Mouse (Mus musculus) lung, embryonic 16.5 days (tissue): ENCODE data around the gene Metap1d. TPM values are rescaled to one million over a fixed set of nuclear protein-coding genes. Genes with fewer than 3 reads are reported as not detected.

Experiments
- ATAC-seq: fragments of 200-750 bp; cut with Nextera tagmentation; 2 replicates; pipeline ENCODE4 v1.8.0; 2017; ENCODE audit warnings: low read depth, mild to moderate bottlenecking, moderate library complexity
- H3K27ac ChIP-seq: fragments of 300-500 bp; sonication (generic); 2 replicates; pipeline ENCODE4 v1.5.1; 2014; ENCODE audit warnings: mild to moderate bottlenecking, control low read depth, low read length
- H3K27me3 ChIP-seq: fragments of 300-500 bp; sonication (generic); 2 replicates; pipeline ENCODE4 v1.6.1; 2014; ENCODE audit warnings: low read depth, low read length, mixed read lengths; ENCODE audit not compliant: control insufficient read depth, insufficient read depth
- H3K36me3 ChIP-seq: fragments of 300-500 bp; sonication (generic); 2 replicates; pipeline ENCODE4 v1.6.1; 2014; ENCODE audit warnings: low read length; ENCODE audit not compliant: control insufficient read depth, insufficient read depth
- H3K4me1 ChIP-seq: fragments of 300-500 bp; sonication (generic); replicated peaks from 2 replicates; pipeline ENCODE4 v1.6.1; 2014; ENCODE audit warnings: low read length, mixed read lengths; ENCODE audit not compliant: control insufficient read depth, insufficient read depth
- H3K4me2 ChIP-seq: fragments of 300-500 bp; sonication (generic); 2 replicates; pipeline ENCODE4 v1.6.1; 2014; ENCODE audit warnings: low read depth, low read length, control low read depth
- H3K4me3 ChIP-seq: fragments of 300-500 bp; sonication (generic); 2 replicates; pipeline ENCODE4 v1.5.1; 2014; ENCODE audit warnings: mild to moderate bottlenecking, low read length, control low read depth
- H3K9ac ChIP-seq: fragments of 300-500 bp; sonication (generic); 2 replicates; pipeline ENCODE4 v1.6.1; 2014; ENCODE audit warnings: low read length, control low read depth
- H3K9me3 ChIP-seq: fragments of 300-500 bp; sonication (generic); 2 replicates; pipeline ENCODE4 v1.6.1; 2016; ENCODE audit warnings: low read length; ENCODE audit not compliant: control insufficient read depth
- WGBS: fragments of 180-500 bp; shearing (Covaris S2); extraction: QIAGEN DNeasy Blood & Tissue Kit; methylation state at CpG from one replicate; pipeline ENCODE4 v1.1.7; 2014; 5-methylcytosine and 5-hydroxymethylcytosine counted together
- polyA plus RNA-seq: library from polyadenylated mRNA; unstranded; fragments of >200 nt; fragmentation: Nextera tagmentation; extraction: Ambion mirVana; gene quantifications from 2 replicates; pipeline ENCODE4 v1.2.1, GENCODE M21; 2015

The Metap1d gene
- polyA plus RNA-seq, 1 experiment from 2014 or later = 36.2 TPM

DNA sequence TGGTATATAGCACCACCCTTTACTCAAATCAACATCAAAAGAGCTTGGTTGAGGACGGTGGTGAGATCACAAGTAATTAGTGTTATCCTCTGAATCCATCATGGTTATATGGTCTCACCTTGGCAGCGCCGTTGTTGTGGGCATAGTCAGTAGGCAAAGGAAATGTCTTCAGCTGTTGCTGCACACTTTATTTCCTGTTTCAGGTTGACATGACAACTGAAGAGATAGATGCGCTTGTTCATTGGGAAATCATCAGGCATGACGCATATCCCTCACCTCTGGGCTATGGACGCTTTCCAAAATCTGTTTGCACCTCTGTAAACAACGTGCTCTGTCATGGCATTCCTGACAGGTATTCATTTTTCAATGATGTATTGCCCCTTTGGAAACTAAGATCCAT lies 58.1 kb downstream of the Metap1d start:
- Histone ChIP-seq H3K4me3 (no peak overlapping the region), H3K36me3 (no peaks in the 10 kb centered on the region), H3K4me2 (no peak overlapping the region), H3K4me1 (no peaks in the 10 kb centered on the region), H3K9ac (no peak overlapping the region), H3K27ac (no peak overlapping the region), H3K9me3 (no peaks in the 10 kb centered on the region), H3K27me3 (no peaks in the 10 kb centered on the region)
- ATAC-seq = no peak
- WGBS = 79% methylated on average over 7 of the region's 7 CpGs

DNA sequence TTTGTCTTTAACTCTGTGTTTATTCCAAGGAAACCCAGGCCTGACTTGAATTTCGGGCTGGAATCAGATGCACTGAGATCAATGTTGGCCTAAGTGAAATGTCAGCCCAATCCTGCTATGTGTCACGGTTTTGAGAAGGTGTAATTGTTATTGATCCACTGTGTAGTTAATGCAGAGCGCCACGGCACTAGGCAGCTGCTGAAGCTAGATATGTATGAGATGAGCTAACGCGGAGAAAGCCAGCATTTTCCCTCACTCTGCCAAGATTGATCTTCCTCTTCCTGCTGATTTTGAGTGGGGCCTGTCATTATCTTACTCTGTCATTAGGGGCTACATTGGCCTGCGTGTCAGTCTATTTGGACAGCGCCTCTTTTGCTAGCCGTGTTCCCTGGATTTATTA lies 59.2 kb downstream of the Metap1d start:
- Histone ChIP-seq H3K4me2 (no peak overlapping the region), H3K9me3 (no peaks in the 10 kb centered on the region), H3K4me3 (no peak overlapping the region), H3K27ac (no peak overlapping the region), H3K36me3 (no peaks in the 10 kb centered on the region), H3K4me1 (no peaks in the 10 kb centered on the region), H3K9ac (no peak overlapping the region), H3K27me3 (no peaks in the 10 kb centered on the region)
- WGBS = 75% methylated on average over 9 of the region's 9 CpGs
- ATAC-seq = no peak

DNA sequence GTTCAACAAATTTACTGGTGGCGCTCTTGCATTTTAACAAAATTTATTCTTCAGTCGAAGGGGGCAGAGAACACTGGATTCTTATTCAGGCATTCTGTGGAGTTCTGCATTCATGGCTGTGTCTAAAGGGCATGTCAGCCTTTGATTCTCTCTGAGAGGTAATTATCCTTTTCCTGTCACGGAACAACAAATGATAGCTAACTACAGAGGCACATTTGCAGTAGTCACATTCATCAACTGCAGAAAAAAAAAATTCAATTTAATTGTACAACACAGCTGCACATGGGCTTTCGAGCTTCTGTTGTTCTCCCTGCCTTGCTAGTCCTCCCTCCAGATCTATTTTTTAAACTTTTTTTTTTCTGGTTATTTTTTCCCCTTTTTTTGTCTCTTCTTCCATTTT lies 63.9 kb downstream of the Metap1d start:
- Histone ChIP-seq H3K4me1 (no peaks in the 10 kb centered on the region), H3K36me3 (no peaks in the 10 kb centered on the region), H3K27ac (no peak overlapping the region), H3K4me3 (no peak overlapping the region), H3K9ac (no peak overlapping the region), H3K27me3 (peaks cover 6% of the 10 kb centered on the region; the same call in 1 of the 2 replicates), H3K9me3 (no peaks in the 10 kb centered on the region), H3K4me2 (no peak overlapping the region)
- WGBS = 79% methylated on average over 4 of the region's 4 CpGs
- no peak for ATAC-seq

DNA sequence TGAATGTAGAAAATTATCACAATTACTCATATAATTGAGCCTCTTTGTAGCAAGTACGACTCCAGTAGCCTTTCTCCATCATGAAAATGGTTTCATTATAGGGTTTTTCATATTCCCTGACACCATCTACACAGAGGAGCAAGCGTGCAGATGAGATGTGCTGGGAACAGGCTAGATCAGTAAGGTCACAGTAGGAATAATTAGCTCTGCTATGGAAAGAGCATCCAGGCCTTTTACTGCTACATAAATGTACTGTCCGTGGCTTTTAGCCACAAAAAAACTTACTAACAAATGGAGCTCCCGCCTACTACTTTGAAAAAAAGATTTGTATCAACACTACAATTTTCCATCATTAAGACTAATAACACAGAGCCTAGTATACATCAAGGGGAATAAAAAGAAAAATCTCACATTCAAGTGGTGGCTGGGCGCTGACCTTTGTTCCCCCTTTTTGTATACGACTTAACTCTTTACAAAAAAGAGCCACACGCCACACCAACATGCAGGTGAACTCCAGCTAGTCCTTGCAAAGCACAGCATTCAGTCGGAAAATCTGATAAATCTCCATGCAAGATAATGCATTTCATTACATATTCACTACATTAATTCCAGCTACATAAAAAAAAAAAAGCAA lies 64.5 kb downstream of the Metap1d start:
- Histone ChIP-seq H3K36me3 (no peaks in the 10 kb centered on the region), H3K27ac (no peak overlapping the region), H3K4me1 (no peaks in the 10 kb centered on the region), H3K9me3 (no peaks in the 10 kb centered on the region), H3K4me3 (no peak overlapping the region), H3K27me3 (peaks cover 8% of the 10 kb centered on the region; the same call in 1 of the 2 replicates), H3K4me2 (no peak overlapping the region), H3K9ac (no peak overlapping the region)
- WGBS = 84% methylated on average over 8 of the region's 8 CpGs
- ATAC-seq = no peak

DNA sequence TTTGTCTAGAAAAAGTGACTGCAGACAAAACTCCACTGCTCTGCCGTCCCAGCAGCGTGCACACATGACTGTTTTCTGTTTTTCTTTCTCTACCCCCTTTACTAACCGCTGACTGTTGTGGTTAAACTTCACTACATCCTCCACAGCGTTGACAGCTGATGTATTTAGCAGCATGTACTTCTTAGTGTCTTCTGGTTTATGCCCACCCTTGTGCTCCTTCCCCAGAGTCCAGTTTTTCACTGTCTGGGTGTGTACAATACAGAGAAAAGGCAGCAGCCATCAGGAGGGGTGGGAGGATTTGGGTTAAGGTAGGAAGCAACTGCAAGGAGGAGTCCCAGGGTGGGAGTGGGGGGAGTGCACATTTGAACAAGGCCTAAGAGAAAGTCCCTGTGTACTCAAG lies 69.8 kb downstream of the Metap1d start:
- Histone ChIP-seq H3K27ac (no peak overlapping the region), H3K4me1 (no peaks in the 10 kb centered on the region), H3K9ac (no peak overlapping the region), H3K4me3 (no peak overlapping the region), H3K36me3 (no peaks in the 10 kb centered on the region), H3K9me3 (no peaks in the 10 kb centered on the region), H3K27me3 (peaks cover 54% of the 10 kb centered on the region), H3K4me2 (no peak overlapping the region)
- WGBS = 50% methylated on average over 4 of the region's 4 CpGs
- no peak for ATAC-seq

DNA sequence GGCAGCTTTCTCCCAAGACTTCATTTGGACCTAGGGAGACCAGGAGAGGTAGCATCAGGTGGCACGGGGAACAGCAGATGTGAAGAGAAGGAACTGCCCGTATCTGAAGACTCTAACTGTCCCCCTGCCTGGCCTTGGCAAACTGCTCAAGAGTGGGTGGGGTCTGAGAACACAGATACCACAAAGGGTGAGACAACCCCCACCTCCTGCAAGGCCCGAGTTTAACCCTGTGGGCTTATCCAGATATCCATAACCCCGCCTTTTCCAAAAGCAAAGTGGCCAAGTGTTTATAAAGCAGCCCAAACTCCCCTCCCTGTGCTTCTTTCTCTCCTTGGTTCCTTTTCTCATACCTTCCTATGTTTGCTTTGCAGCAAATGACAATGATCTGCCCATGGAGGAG lies 70.4 kb downstream of the Metap1d start:
- no peak overlapping the region for H3K9ac ChIP-seq
- H3K9me3 ChIP-seq = no peaks in the 10 kb centered on the region
- 32% methylated on average over 4 of the region's 4 CpGs for WGBS
- no peak overlapping the region for H3K4me2 ChIP-seq
- H3K27ac ChIP-seq = no peak overlapping the region
- H3K4me1 ChIP-seq = no peaks in the 10 kb centered on the region
- H3K27me3 ChIP-seq = peaks cover 60% of the 10 kb centered on the region
- no peaks in the 10 kb centered on the region for H3K36me3 ChIP-seq
- no peak for ATAC-seq
- no peak overlapping the region for H3K4me3 ChIP-seq

DNA sequence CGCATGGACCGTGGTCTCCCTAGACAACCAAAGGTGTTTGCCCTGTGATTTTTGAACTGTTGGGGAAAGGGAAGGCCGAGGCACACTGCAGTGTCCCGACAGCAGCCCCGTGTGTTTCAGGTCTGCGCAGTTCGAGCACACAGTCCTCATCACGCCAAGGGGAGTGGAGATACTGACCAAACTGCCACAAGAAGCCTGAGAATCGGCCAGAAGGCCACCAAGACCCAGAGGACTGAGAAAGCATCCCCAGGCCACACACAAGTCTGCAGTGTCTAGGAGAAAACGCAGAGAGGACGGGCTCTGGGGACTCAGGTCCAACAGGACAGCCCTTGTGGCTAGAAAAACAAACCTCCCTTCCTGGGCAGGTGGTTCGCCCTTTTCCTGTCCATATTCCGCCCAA lies 71.7 kb downstream of the Metap1d start:
- Histone ChIP-seq H3K9ac (no peak overlapping the region), H3K36me3 (no peaks in the 10 kb centered on the region), H3K4me3 (no peak overlapping the region), H3K4me2 (no peak overlapping the region), H3K9me3 (no peaks in the 10 kb centered on the region), H3K4me1 (peaks cover 10% of the 10 kb centered on the region), H3K27me3 (peaks cover 73% of the 10 kb centered on the region), H3K27ac (no peak overlapping the region)
- WGBS = 27% methylated on average over 13 of the region's 13 CpGs
- ATAC-seq = no peak

DNA sequence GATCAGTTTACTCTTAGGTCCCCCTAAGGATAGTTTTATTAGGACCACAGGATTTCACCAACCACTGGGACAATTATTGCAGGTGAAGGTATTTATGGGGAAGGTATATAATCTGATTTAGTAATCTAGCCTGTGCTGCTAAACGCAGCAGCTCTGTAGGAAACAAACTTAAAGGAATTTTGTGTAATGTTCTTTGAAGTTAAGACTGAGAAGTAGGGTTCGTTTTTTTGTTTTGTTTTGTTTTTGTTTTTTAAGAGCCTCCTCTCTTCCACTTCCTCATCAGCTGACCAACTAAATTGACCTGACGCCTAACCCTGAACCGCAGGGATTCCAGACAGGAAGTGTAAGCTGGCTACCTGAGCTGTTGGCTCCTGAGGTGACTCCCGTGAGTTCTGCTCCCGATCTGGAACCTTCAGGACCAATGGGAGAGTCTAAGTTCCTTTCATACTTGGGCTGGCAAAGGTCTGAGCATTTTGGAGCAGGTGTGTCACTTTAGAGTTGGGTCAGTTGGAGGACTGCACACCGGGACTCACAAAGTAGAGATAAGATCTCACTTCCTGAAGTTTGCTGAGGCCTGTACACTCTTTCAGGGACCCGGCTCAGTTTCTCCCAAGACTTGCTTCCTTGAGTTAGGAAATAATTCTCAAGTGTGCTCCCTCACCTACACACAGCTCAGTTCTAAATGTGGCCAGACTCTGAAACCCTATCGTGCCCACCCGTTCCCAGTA lies 73.7 kb downstream of the Metap1d start:
- no peak overlapping the region for H3K4me3 ChIP-seq
- no peaks in the 10 kb centered on the region for H3K9me3 ChIP-seq
- no peak for ATAC-seq
- H3K36me3 ChIP-seq = no peaks in the 10 kb centered on the region
- 1% methylated on average over 10 of the region's 10 CpGs for WGBS
- no peak overlapping the region for H3K27ac ChIP-seq
- H3K9ac ChIP-seq = no peak overlapping the region
- no peak overlapping the region for H3K4me2 ChIP-seq
- peaks cover 14% of the 10 kb centered on the region for H3K4me1 ChIP-seq
- H3K27me3 ChIP-seq = peaks cover 88% of the 10 kb centered on the region

DNA sequence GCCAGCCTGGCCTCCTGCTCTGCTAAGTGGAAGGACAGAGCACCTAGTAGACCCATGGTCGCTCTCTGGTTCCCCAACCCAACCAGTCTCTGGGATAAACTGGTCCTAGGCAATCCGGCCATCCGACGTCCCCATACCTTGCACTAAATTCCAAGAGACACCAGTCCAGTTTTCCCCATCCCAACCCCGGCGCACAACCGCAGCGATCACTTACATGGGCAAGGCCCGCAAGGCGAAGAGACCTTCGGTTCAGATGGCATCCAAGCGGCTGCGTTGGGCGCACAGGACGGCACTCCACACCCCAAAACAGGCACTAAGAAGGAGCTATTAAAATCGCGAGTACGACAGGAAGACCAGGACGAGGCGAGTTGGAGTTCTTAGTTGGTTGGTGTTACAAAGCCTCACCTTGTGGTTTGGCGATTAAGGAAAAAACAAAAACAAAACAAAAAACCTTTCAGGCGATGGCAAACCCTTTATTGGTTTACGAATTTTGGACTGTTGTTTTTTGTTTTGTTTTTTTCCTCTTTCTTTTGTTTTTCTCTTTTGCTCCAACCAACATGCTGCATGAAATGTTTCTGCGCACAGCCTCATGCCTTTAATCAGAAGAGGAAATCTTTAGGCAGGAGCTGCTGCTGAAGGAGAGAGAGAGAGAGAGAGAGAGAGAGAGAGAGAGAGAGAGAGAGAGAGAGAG lies 74.4 kb downstream of the Metap1d start:
- no peak for ATAC-seq
- WGBS = 3% methylated on average over 24 of the region's 24 CpGs
- Histone ChIP-seq H3K4me1 (peaks cover 14% of the 10 kb centered on the region), H3K9me3 (no peaks in the 10 kb centered on the region), H3K27ac (no peak overlapping the region), H3K27me3 (peaks cover 93% of the 10 kb centered on the region), H3K4me2 (no peak overlapping the region), H3K4me3 (no peak overlapping the region), H3K9ac (no peak overlapping the region), H3K36me3 (no peaks in the 10 kb centered on the region)
